Mouse (Mus musculus) regulatory T cell (primary cell): Measurements from ENCODE around the gene Srbd1.

Experiments used
- in situ Hi-C: fragments of 300-600 bp; cut with MboI, MseI; formaldehyde crosslinking; loops from one replicate; pipeline ENCODE4 v1.15.1; 2025; ENCODE audit warnings: high pct_unique_total_duplicates

Srbd1 gene

GRCm38 (mm10) chr17:86145079-86145951 lies at the start of gene Srbd1:
Gene Srbd1, minus strand, starts transcription at chr17:86145175.
- in situ Hi-C loops = no loop called here

GRCm38 (mm10) chr17:86193979-86194378 lies 49.0 kb upstream of the Srbd1 start:
- in situ Hi-C loops = no loop called here

GRCm38 (mm10) chr17:86187777-86188176 lies 42.8 kb upstream of the Srbd1 start:
- in situ Hi-C loops = no loop called here

DNA sequence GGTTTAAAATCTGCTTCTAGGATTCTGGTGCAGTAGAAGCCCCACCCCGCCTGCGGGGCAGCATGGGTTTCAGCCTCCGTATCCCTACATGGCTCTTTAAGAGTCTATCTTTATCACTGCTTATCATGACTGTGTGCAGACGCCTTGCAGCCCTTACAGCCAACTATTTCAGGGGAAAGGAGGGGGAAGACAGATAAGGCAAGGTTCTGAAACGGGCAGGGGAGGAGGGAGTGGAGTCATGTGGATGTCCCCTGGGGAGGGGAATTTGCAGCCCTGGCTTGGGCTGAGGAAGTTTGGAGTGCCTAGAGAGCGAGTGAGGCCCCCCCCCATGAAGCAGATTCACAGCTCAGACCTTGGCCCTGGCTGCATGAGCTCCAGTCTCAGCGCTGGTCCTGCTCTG lies 40.6 kb upstream of the Srbd1 start:
- in situ Hi-C loops = no loop called here

- in situ Hi-C loops = no loop called here
Measured at GRCm38 (mm10) chr17:86184552-86185209, 39.7 kb upstream of the Srbd1 start.

- in situ Hi-C loops = no loop called here
Measured at GRCm38 (mm10) chr17:86183788-86184187, 38.8 kb upstream of the Srbd1 start.

DNA sequence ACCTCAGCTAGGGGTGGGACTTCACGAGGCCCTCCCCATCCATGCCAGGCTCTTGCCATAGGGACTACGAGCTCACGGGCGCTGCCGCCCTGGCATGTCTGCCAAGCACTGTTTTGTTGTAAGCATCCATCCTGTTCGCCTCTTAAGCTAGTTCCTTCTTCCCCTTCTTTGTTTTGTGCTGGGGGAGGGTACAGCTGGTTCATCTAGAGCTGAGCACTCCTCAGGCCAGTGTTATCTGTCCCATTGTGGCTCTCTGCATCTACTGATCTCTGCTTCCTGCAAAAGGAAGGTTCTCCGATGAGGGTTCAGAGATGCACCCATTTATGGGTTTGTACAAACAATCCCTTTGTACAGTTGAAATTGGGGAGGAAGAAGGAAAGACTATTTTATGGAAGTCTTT lies 31.7 kb upstream of the Srbd1 start:
- in situ Hi-C loops = no loop called here

DNA sequence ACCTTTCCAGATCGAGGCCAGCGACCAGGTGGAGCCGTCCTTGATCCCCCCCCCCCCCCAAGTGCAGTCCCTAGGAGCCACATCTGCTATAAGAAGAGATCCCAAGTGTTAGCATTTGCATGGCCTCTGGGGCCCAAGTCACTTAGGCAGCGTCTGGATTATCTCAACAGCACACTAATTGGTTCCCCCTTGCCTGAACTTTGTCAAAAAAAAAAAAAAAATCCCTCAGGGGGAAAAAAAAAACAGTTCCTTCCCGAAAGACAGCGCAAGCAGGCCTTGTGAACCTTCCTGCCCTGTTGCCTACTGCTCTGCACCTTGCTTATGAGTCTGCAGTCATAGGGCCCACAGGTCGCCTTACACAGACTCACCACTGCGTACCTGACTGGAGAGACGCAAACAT lies 30.5 kb upstream of the Srbd1 start:
- in situ Hi-C loops = no loop called here

DNA sequence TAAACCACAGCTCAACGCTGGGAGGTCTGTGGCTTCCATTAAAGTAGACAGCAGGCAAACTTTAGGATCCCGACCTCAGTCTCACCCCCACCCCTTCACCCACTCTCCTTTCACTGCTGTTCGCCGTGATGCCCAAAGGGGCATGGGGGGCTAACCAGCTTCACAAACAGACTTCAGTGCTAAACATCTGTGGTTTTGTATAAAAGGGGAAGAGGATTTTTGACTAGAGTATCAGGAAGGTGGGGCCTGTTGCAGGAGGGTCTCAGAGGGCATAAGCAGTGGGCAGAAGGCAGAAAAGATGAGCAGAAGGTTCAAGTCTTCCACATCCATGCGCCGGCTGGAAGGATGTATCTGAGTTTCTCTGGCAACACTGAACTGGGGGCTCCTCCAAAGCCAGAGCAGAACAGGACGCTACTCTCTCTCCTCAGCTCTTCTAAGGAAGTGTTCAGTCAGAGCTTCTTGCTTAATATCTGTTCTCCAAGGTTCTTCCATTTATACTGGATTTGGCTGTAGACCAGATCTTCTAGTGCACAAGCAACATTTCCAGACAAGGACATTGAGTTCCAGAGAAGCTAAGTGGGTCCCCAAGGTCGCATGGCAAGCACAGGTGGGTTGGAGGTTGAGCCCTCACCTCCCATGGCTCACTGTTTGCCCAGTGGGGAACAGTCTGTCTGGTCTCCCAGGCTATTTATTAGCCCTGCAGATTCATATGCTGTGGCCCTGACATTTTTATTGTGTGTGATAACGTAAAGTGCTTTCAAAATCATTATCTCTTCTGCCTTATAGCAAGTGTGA lies 25.4 kb upstream of the Srbd1 start:
- in situ Hi-C loops = loop anchor here (5.0 kb wide), 1 partner anchor 37 kb away; no protein-coding TSS in a partner anchor

DNA sequence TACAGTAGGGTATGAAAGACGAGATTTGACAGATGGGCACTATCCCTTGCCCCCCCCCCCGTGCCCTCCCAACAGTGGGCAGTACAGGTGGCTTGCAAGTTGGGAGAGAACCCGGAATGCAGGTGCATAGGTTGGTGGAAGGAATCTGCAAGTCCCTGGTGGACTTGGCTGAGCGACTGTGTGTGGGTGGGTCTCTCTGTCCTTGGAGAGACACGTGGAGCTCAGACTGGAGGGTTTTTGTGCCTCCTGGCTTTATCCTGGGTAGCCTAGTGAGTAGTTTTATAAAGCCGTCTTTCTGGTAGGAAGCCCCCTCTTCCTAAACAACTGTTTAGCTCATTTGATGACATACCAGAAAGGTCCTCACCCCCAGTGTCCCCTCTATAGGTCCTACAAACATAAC lies 24.1 kb upstream of the Srbd1 start:
- in situ Hi-C loops = loop anchor here (5.0 kb wide), 1 partner anchor 273 kb away; no protein-coding TSS in a partner anchor

DNA sequence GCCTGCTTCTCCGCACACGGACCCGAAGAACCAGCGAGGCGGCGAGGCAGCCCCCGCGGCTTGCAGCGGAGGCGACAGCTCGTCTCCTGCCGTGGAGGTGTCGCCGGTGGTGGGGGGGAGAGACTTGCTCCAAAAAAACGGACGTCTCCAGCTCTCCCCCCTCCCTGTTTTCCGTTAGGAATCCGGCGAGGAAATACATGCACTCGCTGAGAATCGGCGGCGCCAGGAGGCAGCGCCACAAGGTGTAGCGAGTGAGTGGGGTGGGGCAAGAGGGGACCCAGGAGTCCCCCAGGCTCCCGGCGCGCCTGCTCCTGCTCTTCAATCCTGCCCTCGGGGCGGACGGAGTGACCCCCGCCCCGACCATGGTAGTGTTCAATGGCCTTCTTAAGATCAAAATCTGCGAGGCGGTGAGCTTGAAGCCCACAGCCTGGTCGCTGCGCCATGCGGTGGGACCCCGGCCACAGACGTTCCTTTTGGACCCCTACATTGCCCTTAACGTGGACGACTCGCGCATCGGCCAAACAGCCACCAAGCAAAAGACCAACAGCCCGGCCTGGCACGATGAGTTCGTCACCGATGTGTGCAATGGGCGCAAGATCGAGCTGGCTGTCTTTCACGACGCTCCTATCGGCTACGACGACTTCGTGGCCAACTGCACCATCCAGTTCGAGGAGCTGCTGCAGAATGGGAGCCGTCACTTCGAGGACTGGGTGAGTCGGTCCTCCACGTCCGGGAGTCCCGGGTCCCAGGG lies 23.4 kb upstream of the Srbd1 start:
- in situ Hi-C loops = loop anchor here (5.0 kb wide), 1 partner anchor 274 kb away; no protein-coding TSS in a partner anchor

GRCm38 (mm10) chr17:86167320-86168230 lies 22.6 kb upstream of the Srbd1 start, which contains the start of gene Prkce:
Gene Prkce, plus strand, starts transcription at chr17:86167785.
- in situ Hi-C loops = loop anchor here (5.0 kb wide), 1 partner anchor 275 kb away; no protein-coding TSS in a partner anchor

GRCm38 (mm10) chr17:86166567-86167319 lies 21.8 kb upstream of the Srbd1 start:
- in situ Hi-C loops = loop anchor here (5.0 kb wide), 1 partner anchor 276 kb away; no protein-coding TSS in a partner anchor

GRCm38 (mm10) chr17:86166051-86166566 lies 21.1 kb upstream of the Srbd1 start:
- in situ Hi-C loops = loop anchor here (5.0 kb wide), 1 partner anchor 276 kb away; no protein-coding TSS in a partner anchor

DNA sequence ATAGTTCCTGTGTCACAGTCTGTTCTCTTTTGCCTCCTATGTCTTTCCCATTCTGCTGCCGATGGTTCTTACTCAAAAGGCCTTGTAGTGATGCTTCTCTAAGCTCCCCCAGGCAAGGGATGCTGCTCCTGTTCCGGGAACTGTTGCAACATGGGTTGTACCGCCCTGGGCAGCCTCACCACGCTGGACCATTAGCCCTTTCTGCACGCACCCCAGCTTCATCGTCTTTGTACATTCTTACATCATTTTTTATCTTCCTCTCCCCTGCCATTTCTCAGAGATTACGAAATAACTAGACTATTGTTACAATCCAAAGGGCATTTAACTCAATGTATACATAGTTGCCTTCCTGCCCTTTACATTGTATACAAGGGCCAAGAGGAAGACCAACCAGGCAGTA lies 19.4 kb upstream of the Srbd1 start:
- in situ Hi-C loops = no loop called here

GRCm38 (mm10) chr17:86162672-86163071 lies 17.7 kb upstream of the Srbd1 start:
- in situ Hi-C loops = no loop called here

DNA sequence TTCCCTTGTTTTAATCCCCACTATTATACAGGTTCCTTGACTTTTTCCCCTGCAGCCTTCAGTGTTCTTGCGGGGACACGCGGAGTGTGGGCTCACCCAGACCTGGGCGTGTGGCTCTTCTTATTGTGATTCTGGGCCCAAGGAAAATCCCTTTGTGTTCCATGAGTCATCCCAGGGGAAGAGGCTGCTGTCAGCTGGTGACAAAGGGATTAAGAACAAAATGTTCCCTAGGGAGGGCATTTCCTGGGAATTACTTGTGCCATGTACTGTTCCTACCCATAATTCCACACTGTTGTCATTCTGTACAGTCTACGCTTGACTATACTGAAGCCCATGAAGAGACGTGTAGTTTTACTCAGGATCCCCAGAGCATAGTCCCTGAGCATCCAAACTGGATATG lies 12.0 kb upstream of the Srbd1 start:
- in situ Hi-C loops = loop anchor here (5.0 to 10.0 kb wide), 2 partner anchors 70 to 598 kb away; partner anchors contain the start of gene Epas1

DNA sequence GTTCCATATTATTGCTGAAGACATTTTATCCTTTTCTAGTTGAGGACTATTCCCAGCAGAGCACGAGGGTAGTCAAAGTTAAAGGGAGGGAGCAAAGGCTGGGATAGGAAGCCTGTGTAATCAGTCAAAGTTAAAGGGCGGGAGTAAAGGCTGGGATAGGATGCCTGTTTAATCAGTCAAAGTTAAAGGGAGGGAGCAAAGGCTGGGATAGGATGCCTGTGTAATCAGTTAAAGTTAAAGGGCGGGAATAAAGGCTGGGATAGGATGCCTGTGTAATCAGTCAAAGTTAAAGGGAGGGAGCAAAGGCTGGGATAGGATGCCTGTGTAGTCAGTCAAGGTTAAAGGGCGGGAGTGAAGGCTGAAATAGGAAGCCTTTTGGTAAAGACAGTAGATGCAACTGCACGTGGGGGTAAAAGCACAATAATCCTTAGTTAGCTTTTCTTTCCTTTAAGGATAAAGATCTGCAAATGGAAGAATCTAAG lies 5.9 kb upstream of the Srbd1 start:
- in situ Hi-C loops = loop anchor here (10.0 kb wide), 1 partner anchor 604 kb away; the partner anchor contains the start of gene Epas1
